Mouse (Mus musculus) olfactory bulb, adult 2 months (tissue): ENCODE data around the gene Rmi1.
"Not testable (repeated sequence)": the region's sequence is repeated elsewhere in the genome, so short reads cannot be mapped to it uniquely, and the experiment has no call there.

Experiments
- CTCF ChIP-seq: fragments of 200-500 bp; IDR thresholded peaks from 2 replicates; pipeline ENCODE4 v1.5.1; 2012; ENCODE audit warnings: low read depth, mild to moderate bottlenecking, low read length, moderate library complexity; ENCODE audit not compliant: insufficient read depth
- POLR2A ChIP-seq: fragments of 200-500 bp; IDR thresholded peaks from 2 replicates; pipeline ENCODE4 v1.6.1; 2012; ENCODE audit warnings: mild to moderate bottlenecking, low read depth, low read length, moderate library complexity; ENCODE audit not compliant: insufficient read depth

DNA sequence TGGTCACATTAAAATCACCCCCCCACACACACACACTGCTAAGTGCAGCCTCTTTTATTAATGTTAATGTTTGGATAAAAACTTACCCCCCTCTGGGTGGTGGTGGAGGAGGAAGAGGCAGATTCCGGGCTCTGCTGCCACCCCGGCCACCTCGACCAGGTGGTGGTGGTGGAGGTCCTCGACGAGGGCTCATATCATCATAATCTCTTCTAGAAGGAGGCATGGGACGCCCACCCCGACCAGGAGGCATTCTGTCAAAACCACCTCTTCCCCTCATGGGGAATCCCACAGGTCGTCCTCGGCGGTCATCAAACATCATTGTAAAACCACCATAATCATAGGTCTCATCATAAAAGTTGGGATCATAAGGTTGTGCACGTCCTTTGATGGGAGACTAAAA lies 7.7 kb upstream of the Rmi1 start:
- TF ChIP-seq POLR2A, CTCF: not testable (repeated sequence)
